Mouse (Mus musculus) liver (tissue): ENCODE measurements around the gene Dlat.

Source experiments
- DNase-seq: peaks from one replicate; pipeline ENCODE4 v3.0.0-alpha.2; 2020; ENCODE audit warnings: mixed read lengths

The Dlat gene

DNA sequence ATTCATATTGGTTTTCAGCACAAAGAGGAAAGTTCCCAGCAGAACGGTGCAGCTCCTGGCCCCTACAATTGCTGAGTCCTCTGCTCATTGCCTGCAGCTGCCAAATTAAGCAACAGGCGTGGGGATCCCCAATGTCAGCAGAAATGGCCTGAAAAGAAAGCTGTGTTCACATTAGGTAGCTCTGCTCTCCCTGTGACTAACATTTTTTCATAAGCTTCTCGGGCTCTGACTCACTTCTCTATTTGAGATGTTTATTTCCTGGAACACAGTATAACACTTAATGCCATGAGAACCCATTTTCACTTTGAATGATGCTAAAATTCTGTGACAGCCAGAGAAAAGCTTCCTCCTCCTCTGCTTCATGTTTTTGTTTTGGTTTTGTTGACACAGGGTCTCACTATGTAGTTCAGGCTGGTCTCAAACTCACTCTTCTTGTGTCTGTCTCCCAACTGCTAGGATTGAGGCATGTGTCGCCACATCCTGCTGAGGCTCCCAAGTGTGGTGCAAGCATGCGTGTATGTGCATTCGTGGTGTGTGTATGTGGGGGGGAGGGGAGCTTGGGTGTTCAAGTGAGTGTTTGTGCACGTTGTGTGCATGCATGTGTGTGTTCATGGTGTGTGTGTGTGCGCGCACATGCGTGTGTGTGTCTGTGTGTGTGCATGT, 68.6 kb downstream of the Dlat start:
- no peak for DNase-seq

DNA sequence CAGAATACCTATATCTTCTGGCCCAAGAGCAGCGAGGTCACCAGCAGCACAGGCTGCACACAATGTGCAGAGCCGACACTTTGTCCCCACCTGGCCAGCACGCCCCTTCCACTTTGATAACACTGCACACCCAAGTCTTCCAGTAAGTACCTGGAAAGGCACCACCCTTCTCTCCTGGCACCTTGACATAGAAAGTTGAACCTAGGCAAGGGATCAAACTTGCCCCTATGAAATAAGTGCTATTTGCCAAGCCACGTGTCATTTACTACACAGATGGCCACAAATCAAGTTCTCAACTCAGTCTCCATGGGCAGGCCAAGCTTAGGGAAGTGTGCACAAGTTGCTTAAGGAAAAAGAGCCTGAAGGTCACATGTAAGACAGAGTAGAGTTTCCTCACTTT, 72.6 kb downstream of the Dlat start:
- DNase-seq = no peak

DNA sequence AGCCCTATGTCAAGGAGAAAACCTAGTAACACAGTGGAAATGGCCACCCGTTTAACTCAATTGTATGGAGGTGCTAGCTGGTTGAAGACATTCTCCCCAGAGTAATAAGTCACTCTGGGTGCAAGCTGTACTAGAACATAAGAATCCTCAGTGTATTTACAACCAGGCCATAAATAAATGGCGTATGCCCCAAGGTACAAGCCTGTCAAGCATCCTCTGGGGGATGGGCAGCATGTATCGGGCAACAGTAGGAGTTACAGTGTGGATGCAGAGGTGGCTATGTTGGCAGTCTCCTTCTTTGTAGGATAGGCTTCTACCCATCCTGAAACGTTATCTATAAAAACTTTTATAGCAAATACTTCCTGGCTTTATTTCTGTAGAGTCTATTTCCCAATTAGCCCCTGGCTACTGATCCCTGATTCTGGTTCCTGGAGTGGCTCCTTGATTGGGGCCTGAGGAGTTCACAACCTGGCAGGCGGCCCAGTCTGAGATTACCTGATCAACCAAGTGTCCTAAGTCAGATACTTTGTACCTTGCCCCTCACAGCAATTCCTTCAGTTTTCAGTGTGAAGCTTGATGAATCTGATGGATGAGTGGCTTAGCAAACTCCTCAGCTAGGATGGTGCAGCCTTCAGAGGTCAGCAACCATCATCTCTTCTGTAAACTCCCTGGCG, 74.3 kb downstream of the Dlat start:
- no peak for DNase-seq
